In the genomic region with DNA sequence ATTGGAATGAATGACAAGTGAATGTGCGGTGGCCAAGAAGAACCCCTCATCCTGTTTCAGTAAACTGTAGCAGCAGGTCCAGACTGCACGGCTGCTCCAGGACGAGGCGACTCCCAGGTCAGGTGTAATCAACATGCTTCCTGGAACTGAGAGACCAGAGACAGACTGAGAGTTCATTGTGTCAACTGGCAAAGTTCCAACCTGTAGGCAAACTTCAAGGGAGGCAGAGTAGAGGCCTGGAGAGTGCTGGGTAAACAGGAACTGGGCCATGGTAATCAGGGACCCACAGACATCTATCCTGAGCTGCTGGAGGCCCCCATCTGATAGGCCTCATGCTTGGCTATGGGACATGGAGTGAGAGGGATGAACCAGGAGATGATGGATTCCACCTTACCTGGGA, we compare ENCODE assay signal across 13 mouse cellular contexts. TPM values are rescaled to one million over a fixed set of nuclear protein-coding genes. Genes with fewer than 3 reads are reported as not detected.
DNase-seq lines count a peak whose midpoint lies in the region; ATAC-seq lines count a peak whose summit lies in the region.
"Had no signal": no experiment of that assay in that cellular context is flagged by ENCODE, and none has a peak within 500 bp of the region (broad histone marks: within the 10 kb centered on the region; RNA-seq: fewer than 3 reads in every experiment).

No protein-coding gene starts in this region.

- H3K27me3 ChIP-seq in embryonic facial prominence, embryonic 14.5 days (replicated peaks; ENCODE audit: control insufficient read depth, insufficient read depth, low read length), result no peaks in the 10 kb centered on the region
- no peaks in the 10 kb centered on the region for H3K27me3 ChIP-seq in embryonic facial prominence, embryonic 10.5 days (replicated peaks; ENCODE audit: low read depth, poor library complexity, severe bottlenecking)
- no peaks in the 10 kb centered on the region for H3K27me3 ChIP-seq in kidney, embryonic 14.5 days (ENCODE audit: control insufficient read depth, insufficient read depth, low read length)
- H3K27me3 ChIP-seq in liver, embryonic 16.5 days (ENCODE audit: control insufficient read depth, insufficient read depth, low read depth, low read length), result no peaks in the 10 kb centered on the region
- H3K27me3 ChIP-seq in stomach, embryonic 15.5 days (replicated peaks), result no peaks in the 10 kb centered on the region
- H3K27me3 ChIP-seq: forebrain, embryonic 13.5 days; midbrain, embryonic 12.5 days had no signal

- no peaks in the 10 kb centered on the region for H3K9me3 ChIP-seq in embryonic facial prominence, embryonic 14.5 days (ENCODE audit: control insufficient read depth, low read length)
- H3K9me3 ChIP-seq in embryonic facial prominence, embryonic 10.5 days, result no peaks in the 10 kb centered on the region
- no peaks in the 10 kb centered on the region for H3K9me3 ChIP-seq in kidney, embryonic 14.5 days (ENCODE audit: control insufficient read depth, low read length)
- H3K9me3 ChIP-seq in liver, embryonic 16.5 days (replicated peaks; ENCODE audit: control insufficient read depth, low read length), result no peaks in the 10 kb centered on the region
- no peaks in the 10 kb centered on the region for H3K9me3 ChIP-seq in stomach, embryonic 15.5 days
- H3K9me3 ChIP-seq: forebrain, embryonic 13.5 days; limb, embryonic 10.5 days; midbrain, embryonic 12.5 days had no signal

- no peak overlapping the region for H3K4me3 ChIP-seq in embryonic facial prominence, embryonic 14.5 days (ENCODE audit: low read depth, low read length)
- no peak overlapping the region for H3K4me3 ChIP-seq in embryonic facial prominence, embryonic 10.5 days
- no peak overlapping the region for H3K4me3 ChIP-seq in kidney, embryonic 14.5 days (ENCODE audit: low read length)
- H3K4me3 ChIP-seq in liver, embryonic 16.5 days (ENCODE audit: low read depth, low read length), result no peak overlapping the region
- H3K4me3 ChIP-seq in stomach, embryonic 15.5 days (replicated peaks), result no peak overlapping the region
- H3K4me3 ChIP-seq: forebrain, embryonic 13.5 days; limb, embryonic 10.5 days; midbrain, embryonic 12.5 days had no signal

- peak; percentile 49 for DNase-seq in embryonic facial prominence, embryonic 14.5 days (ENCODE audit: low spot score)
- no peak for DNase-seq in embryonic facial prominence, embryonic 10.5 days (ENCODE audit: low spot score)
- no peak for DNase-seq in kidney, adult 18-20 months
- no peak for DNase-seq in retina, embryonic 14.5 days (ENCODE audit: low spot score)
- DNase-seq in retina, postnatal 1 day, result no peak
- DNase-seq: gastrocnemius, postnatal 25 days; thymus, postnatal 25 days had no signal

- no peak overlapping the region for H3K27ac ChIP-seq in embryonic facial prominence, embryonic 14.5 days (replicated peaks; ENCODE audit: low read depth, low read length)
- no peak overlapping the region for H3K27ac ChIP-seq in embryonic facial prominence, embryonic 10.5 days (replicated peaks)
- H3K27ac ChIP-seq in kidney, embryonic 14.5 days (ENCODE audit: low read depth, low read length), result no peak overlapping the region
- H3K27ac ChIP-seq in liver, embryonic 16.5 days (ENCODE audit: low read length), result peak overlapping the region; percentile 26; the same call in 1 of the 2 replicates
- peak overlapping the region; percentile 31; the same call in 1 of the 2 replicates for H3K27ac ChIP-seq in stomach, embryonic 15.5 days
- H3K27ac ChIP-seq: forebrain, embryonic 13.5 days; limb, embryonic 10.5 days; midbrain, embryonic 12.5 days had no signal

- no peak overlapping the region for H3K4me2 ChIP-seq in embryonic facial prominence, embryonic 14.5 days (ENCODE audit: low read depth, low read length)
- no peak overlapping the region for H3K4me2 ChIP-seq in kidney, embryonic 14.5 days (replicated peaks; ENCODE audit: low read depth, low read length)
- no peak overlapping the region for H3K4me2 ChIP-seq in liver, embryonic 16.5 days (ENCODE audit: low read depth, low read length)
- no peak overlapping the region for H3K4me2 ChIP-seq in stomach, embryonic 15.5 days
- H3K4me2 ChIP-seq: forebrain, embryonic 13.5 days; midbrain, embryonic 12.5 days had no signal

- peaks cover 7% of the 10 kb centered on the region; the same call in 1 of the 2 replicates for H3K4me1 ChIP-seq in embryonic facial prominence, embryonic 14.5 days (ENCODE audit: control insufficient read depth, insufficient read depth, low read length)
- H3K4me1 ChIP-seq in embryonic facial prominence, embryonic 10.5 days, result peaks cover under 1% of the 10 kb centered on the region; the same call in 1 of the 2 replicates
- H3K4me1 ChIP-seq in kidney, embryonic 14.5 days (ENCODE audit: control insufficient read depth, insufficient read depth, low read length), result no peaks in the 10 kb centered on the region
- H3K4me1 ChIP-seq in liver, embryonic 16.5 days (ENCODE audit: control insufficient read depth, low read depth, low read length), result peaks cover 54% of the 10 kb centered on the region
- H3K4me1 ChIP-seq in stomach, embryonic 15.5 days, result peaks cover 3% of the 10 kb centered on the region; the same call in 1 of the 2 replicates
- H3K4me1 ChIP-seq: forebrain, embryonic 13.5 days had no signal

- WGBS in embryonic facial prominence, embryonic 14.5 days, result 59% methylated on average over 4 of the region's 4 CpGs
- 88% methylated on average over 4 of the region's 4 CpGs for WGBS in embryonic facial prominence, embryonic 10.5 days
- WGBS in kidney, embryonic 14.5 days, result 54% methylated on average over 4 of the region's 4 CpGs
- WGBS in liver, embryonic 16.5 days (ENCODE audit: insufficient replicate concordance), result 57% methylated on average over 4 of the region's 4 CpGs
- WGBS in stomach, embryonic 15.5 days, result 50% methylated on average over 4 of the region's 4 CpGs

- no peak overlapping the region for H3K9ac ChIP-seq in embryonic facial prominence, embryonic 14.5 days (ENCODE audit: low read depth, low read length)
- H3K9ac ChIP-seq in kidney, embryonic 14.5 days (ENCODE audit: low read depth, low read length), result no peak overlapping the region
- no peak overlapping the region for H3K9ac ChIP-seq in liver, embryonic 16.5 days (ENCODE audit: low read depth, low read length)
- H3K9ac ChIP-seq in stomach, embryonic 15.5 days, result no peak overlapping the region
- H3K9ac ChIP-seq: forebrain, embryonic 13.5 days; midbrain, embryonic 12.5 days had no signal

- no peaks in the 10 kb centered on the region for H3K36me3 ChIP-seq in embryonic facial prominence, embryonic 14.5 days (ENCODE audit: control insufficient read depth, insufficient read depth, low read length)
- no peaks in the 10 kb centered on the region for H3K36me3 ChIP-seq in embryonic facial prominence, embryonic 10.5 days (replicated peaks)
- no peaks in the 10 kb centered on the region for H3K36me3 ChIP-seq in kidney, embryonic 14.5 days (ENCODE audit: control insufficient read depth, insufficient read depth, low read length)
- no peaks in the 10 kb centered on the region for H3K36me3 ChIP-seq in liver, embryonic 16.5 days (ENCODE audit: control insufficient read depth, insufficient read depth)
- no peaks in the 10 kb centered on the region for H3K36me3 ChIP-seq in stomach, embryonic 15.5 days
- H3K36me3 ChIP-seq: limb, embryonic 10.5 days; midbrain, embryonic 12.5 days had no signal

- no peak for ATAC-seq in embryonic facial prominence, embryonic 14.5 days (ENCODE audit: low read depth)
- ATAC-seq in kidney, embryonic 14.5 days (ENCODE audit: low FRiP score, low TSS enrichment), result peak; percentile 52; the same call in 1 of the 2 replicates
- ATAC-seq in liver, embryonic 16.5 days (ENCODE audit: low read depth), result peak; percentile 1; the same call in 1 of the 2 replicates
- ATAC-seq in stomach, embryonic 15.5 days (ENCODE audit: insufficient read depth, low FRiP score, low read depth), result peak; percentile 66
- ATAC-seq: forebrain, embryonic 13.5 days had no signal

RNA-seq across cellular contexts. Expression of a gene that starts 57.3 kb away (rescaled TPM):
- 16.6 and 21.4 TPM in 2 replicates for polyA plus RNA-seq in embryonic facial prominence, embryonic 14.5 days (2014; fragmentation: Nextera tagmentation; extraction: Ambion mirVana)
- polyA plus RNA-seq in embryonic facial prominence, embryonic 10.5 days (2016; fragmentation: Nextera tagmentation; extraction: Ambion mirVana), result 9.0 and 9.8 TPM in 2 replicates
- polyA plus RNA-seq in kidney, embryonic 14.5 days (2014; fragmentation: Nextera tagmentation; extraction: Ambion mirVana), result 7.9 and 15.4 TPM in 2 replicates
- polyA plus RNA-seq in liver, embryonic 16.5 days (2015; fragmentation: Nextera tagmentation; extraction: Ambion mirVana), result 4.1 and 5.8 TPM in 2 replicates
- 9.9 and 11.2 TPM in 2 replicates for polyA plus RNA-seq in stomach, embryonic 15.5 days (2015; fragmentation: Nextera tagmentation; extraction: Ambion mirVana)

Comparison
In these comparisons a context has a peak if more than half of its experiments do, and no peak if none do; other contexts are left out.
1. H3K27ac ChIP-seq: peak in liver, embryonic 16.5 days (single experiment) and stomach, embryonic 15.5 days (single experiment); none in embryonic facial prominence, embryonic 14.5 days (single experiment), embryonic facial prominence, embryonic 10.5 days (single experiment) and kidney, embryonic 14.5 days (single experiment).